Mouse (Mus musculus) cerebellum, adult 9-11 months (tissue): ENCODE measurements around the gene Acsbg2.

Source experiments
- DNase-seq: peaks from one replicate; pipeline ENCODE4 v3.0.0; 2022

Gene Acsbg2

DNA sequence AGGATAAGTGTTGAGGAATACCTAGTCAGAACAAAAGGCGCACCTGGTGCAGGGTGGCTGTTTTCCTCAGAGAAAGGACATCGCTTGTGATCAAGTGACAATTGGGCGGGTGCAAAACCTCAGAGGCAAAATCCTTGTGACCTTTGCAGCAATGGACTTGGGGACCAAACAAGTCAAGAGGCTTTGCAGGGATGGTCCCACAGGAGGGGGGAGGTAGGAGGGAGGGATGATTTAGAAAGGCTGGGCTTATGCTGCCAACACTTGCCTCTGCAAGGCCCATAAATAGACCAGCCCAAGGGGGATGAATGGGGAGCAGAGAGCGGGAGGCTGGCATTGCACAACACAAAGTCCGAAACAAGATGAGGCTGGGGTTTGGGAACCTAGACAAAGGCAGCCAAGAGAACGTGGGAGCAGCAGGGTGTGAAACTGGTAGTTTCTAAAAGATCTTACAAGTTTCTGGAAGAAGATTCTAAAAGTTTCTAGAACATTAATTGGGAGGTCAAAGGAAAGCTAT, 55.2 kb downstream of the Acsbg2 start:
- DNase-seq = no peak

DNA sequence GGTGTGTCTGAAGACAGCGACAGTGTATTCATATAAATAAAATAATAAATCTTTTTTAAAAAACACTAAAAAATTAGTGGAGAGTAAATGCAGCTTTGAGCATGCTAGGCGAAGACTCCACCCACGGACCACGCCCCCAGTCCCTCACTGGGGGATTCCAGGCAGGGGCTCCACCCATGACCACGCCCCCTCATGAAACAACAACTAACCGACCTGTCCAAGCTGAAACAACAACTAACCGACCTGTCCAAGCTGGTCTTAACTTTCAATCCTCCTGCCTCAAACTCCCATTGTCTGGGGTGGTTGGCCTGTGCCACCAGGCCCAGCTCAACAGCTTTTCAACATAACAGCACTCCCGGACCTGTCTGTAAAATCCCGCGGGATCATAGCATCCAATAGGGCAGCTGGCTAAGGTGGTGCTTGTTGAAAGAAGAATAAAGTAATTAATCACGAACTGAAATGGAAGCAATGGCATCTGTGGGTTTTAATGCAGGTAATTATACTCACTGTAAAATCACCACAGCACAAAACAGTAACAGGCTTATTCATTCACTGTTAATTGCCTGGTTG, 56.1 kb downstream of the Acsbg2 start:
- no peak for DNase-seq

DNA sequence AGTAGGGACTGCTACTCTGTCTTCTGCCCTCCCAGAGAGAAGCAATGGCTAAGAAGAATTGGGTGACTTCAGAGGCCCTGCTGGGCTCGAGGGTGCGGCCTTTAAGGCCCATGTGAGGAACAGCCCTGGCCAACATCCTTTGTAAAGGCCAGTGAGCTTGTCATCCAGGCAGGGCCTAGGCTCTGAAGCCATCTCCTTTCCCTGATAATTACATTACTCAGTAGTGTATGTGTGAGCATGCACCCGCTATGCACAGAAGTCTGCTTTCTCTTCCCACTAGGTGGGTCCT, 59.2 kb downstream of the Acsbg2 start:
- no peak for DNase-seq

DNA sequence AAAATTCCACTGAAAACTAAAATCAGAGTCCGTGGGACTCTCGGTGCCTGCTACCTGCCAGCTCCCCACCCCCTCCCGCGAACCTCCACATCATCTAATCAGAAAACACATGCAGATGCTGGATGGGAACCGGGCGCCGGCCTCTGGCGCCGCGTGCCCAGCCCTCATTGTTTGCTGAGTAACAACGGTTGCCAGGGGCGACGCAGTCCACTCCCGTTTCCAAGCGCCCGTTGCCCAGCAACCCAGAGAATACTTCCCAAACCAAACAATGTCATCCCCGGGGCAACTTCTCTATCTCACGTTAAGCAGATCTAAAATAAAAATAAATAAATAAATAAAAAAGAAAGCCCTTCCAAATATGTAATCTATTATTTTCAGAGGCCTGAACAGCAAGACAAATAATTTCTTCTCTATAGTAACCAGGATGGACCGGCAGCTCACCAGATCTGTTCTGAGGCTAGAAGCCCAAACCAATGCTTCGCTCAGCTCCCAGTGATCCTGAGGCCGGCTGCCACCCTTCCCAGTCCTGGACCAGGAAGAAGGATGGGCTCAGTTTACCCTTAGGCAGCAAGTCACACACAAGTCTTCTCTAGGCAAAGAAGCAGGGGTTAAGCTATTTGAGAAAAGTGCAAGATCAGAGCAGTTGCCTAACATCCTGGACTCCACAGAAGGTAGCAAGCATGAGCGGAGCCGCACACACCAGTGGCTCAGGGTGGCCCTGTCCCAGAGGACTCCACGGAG, 59.8 kb downstream of the Acsbg2 start:
- peak; percentile 20 for DNase-seq

DNA sequence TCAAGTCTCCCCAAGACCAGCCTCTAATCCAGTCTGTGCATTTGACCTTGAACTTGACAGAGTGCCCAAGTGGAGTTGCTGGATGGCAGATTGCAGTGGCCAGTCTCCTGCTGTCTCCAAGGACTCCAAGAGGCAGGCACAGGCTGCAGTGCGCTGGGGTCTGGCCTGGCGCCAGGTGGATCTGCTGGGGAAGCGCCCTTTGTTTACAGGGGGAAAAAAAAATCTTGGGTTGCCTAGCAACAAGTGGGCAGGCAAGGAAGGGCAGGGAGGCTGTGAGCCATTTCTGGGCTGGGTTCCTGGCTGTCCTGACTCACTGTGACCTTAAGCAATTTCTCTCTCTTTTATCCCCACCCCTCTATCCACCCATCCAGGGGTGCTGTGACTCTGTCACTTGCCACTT, 64.0 kb downstream of the Acsbg2 start:
- peak; percentile 72 for DNase-seq

DNA sequence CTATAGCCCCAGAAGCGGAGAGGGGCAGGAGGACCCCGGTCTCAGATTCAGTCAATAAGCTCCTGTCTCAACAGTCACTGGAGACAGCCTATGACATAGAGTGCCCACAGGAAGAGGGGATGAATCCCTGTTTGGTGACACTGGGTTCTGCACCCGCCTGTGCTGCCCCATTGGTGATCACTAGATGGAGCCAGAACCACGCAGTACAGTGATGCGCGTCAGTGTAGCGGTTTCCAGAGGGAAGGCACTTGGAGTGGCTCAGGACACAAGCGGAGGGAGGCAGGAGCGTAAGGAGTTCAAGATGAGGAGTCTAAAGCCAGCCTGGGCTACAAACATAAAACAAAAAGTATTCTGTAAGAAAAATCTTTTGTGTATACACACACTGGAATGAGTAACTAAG, 65.7 kb downstream of the Acsbg2 start:
- DNase-seq = peak; percentile 63

DNA sequence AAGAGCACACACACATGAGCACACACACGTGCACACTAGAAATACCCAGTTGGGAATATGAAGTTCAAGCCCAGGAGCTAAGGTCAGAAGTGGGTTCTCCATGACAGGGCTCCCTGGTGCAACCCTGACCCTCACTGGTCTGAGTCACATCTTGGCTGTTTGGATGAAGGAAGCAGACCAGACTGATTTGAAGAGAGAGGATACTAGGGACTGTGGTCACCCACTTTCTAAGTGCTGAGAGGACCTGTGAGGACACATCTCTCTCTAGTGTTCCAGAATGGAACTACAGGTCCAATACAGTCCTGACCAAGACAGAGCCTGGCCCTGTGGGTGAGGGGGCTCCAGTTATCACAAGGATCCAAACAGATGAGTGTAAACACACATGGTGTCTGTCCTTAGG, 68.5 kb downstream of the Acsbg2 start:
- no peak for DNase-seq

DNA sequence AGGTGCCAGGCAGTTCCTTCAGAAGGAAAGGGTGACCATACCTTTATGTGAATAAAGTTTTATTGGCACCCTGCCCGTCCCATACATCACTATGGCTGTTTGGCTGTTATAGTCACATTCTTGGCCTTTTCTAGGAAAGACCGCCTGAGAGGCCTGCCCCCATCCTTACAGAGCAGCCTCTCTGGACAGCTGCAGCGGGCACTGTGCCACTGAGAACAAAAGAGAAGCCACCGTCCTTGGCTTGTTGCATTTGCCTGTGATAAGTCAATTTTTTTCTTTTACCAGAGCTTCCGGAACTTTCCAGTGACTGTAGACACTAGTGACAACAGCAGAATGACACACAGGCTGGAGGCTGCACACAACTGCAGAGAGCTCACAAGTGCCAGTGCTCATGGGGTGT, 69.3 kb downstream of the Acsbg2 start:
- DNase-seq = no peak

DNA sequence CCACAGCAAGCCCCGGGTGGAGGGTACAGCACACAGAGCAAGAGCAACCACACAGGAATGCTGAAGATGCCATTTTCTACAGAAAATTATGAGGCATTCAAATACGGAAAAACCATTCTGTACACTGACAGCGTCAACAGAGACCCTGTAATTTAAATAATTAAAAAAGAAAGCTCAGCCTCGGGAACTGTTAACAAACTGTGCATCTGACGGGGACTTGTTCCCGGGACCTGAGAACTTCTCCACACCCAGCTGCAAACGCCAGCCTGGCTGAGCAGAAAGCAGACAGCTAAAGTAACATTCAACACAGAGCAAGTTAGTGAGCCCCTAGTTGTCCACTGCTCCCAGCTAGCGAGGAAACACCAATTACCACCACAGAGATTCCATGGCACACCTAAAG, 72.2 kb downstream of the Acsbg2 start:
- no peak for DNase-seq

DNA sequence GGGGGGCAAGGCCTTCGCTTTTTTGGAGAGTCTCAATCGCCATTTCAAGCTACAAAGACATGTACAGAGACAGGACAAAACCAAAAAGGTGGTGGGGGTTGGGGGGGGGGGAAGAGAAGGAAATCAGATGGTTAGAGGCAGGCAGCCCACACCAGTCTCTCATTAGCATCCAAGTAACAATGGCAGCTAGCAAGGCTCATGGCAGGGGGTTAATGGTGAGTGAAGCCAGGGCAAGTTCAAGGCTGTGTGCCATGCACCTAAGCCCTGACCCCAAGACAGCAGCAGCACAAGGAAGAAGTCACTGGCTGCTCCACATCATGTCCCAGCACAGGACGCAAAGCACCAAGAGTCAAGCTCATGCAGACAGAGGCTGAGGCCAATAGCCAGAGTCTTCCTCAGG, 75.0 kb downstream of the Acsbg2 start:
- DNase-seq = no peak

DNA sequence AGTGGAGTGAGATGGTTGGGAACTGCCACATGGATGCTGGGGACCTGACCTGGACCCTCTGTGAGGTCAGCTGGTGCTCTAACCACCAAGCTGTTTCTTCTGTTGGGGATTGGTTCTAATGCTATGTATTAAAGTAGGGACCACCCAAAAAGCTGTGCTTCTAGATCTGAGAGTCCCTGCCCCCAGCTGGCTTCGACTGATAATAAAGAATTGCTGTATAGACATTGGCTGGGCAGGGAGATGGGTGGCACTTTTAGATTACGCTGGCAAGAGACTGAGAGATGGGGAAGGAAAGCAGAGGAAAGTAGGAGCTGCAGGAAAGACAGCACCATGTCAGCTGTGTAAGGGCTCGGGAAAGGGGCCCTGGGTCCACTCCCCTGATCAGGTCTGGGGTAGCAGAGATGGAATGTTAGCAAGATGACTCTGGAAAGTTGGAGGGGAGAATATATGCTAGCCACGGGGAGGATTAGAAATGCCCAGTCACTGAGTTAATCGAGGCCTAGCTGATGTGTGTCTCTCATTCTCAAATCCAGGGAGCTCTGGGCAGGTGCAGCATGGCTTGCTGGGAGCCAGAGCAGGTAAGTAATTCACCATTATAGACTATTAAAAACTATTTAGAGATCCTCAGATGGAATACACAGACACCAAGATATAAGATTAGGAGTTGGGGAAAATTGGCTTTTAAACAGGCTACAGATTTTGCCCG, 80.5 kb downstream of the Acsbg2 start:
- DNase-seq = no peak
